8 mouse cellular contexts compared by ENCODE assay signal in the genomic region with DNA sequence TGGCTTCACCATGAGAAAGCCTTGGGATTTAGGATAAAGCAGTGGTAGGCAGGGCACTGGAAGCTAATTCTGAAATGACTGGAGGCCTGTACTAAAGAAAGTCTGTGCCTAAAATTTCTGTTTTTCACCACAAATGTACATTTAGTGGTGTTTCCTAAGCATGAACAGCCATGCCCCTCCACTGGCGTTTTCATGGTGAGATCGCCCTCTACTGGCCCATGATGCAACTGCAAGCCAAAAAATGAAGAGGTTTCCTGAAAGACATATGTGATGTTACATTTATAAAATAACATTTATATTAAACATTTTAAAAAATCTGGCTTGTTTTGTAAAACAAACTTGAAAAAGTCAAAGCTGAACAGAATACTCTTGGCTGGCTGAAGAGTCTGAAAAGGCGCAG. TPM values are rescaled to one million over a fixed set of nuclear protein-coding genes. Genes with fewer than 3 reads are reported as not detected.
DNase-seq lines count a peak whose midpoint lies in the region; ATAC-seq and TF ChIP-seq lines count a peak whose summit lies in the region.

No protein-coding gene starts in this region.

- no peak for TF ChIP-seq POLR2A in testis, adult 2 months (IDR thresholded peaks at IDR 0.05; ENCODE audit: control insufficient read depth, low read depth, low read length)
- no peak for TF ChIP-seq POLR2A in cerebellum, adult 2 months (IDR thresholded peaks at IDR 0.05; ENCODE audit: borderline replicate concordance, insufficient read depth, low read length)

- H3K9me3 ChIP-seq in heart, embryonic 12.5 days (replicated peaks), result no peaks in the 10 kb centered on the region
- no peaks in the 10 kb centered on the region for H3K9me3 ChIP-seq in hindbrain, postnatal 0 days (ENCODE audit: low read length)
- no peaks in the 10 kb centered on the region for H3K9me3 ChIP-seq in midbrain, postnatal 0 days (ENCODE audit: low read length)

- WGBS in heart, embryonic 12.5 days, result 31% methylated on average over 3 of the region's 3 CpGs
- 32% methylated on average over 3 of the region's 3 CpGs for WGBS in cerebellum, adult 2 months
- 28% methylated on average over 3 of the region's 3 CpGs for WGBS in hindbrain, postnatal 0 days
- WGBS in midbrain, postnatal 0 days, result 31% methylated on average over 3 of the region's 3 CpGs

- H3K27ac ChIP-seq in heart, embryonic 12.5 days (ENCODE audit: poor library complexity, severe bottlenecking), result no peak overlapping the region
- no peak overlapping the region for H3K27ac ChIP-seq in testis, adult 2 months (ENCODE audit: control insufficient read depth, insufficient read depth, low read depth, low read length)
- no peak overlapping the region for H3K27ac ChIP-seq in cerebellum, adult 2 months (ENCODE audit: insufficient read depth, low read length)
- no peak overlapping the region for H3K27ac ChIP-seq in hindbrain, postnatal 0 days
- H3K27ac ChIP-seq in midbrain, postnatal 0 days (ENCODE audit: low read depth, low read length), result no peak overlapping the region

- H3K9ac ChIP-seq in heart, embryonic 12.5 days, result no peak overlapping the region
- no peak overlapping the region for H3K9ac ChIP-seq in hindbrain, postnatal 0 days (replicated peaks; ENCODE audit: low read length)
- H3K9ac ChIP-seq in midbrain, postnatal 0 days (replicated peaks; ENCODE audit: low read length, poor library complexity, severe bottlenecking), result no peak overlapping the region

- no peaks in the 10 kb centered on the region for H3K4me1 ChIP-seq in heart, embryonic 12.5 days (replicated peaks)
- H3K4me1 ChIP-seq in testis, adult 2 months (ENCODE audit: control insufficient read depth, insufficient read depth, low read length), result no peaks in the 10 kb centered on the region
- H3K4me1 ChIP-seq in cerebellum, adult 2 months (ENCODE audit: control insufficient read depth, insufficient read depth, low read length), result peaks cover 4% of the 10 kb centered on the region
- no peaks in the 10 kb centered on the region for H3K4me1 ChIP-seq in hindbrain, postnatal 0 days (ENCODE audit: insufficient read depth, low read length)
- no peaks in the 10 kb centered on the region for H3K4me1 ChIP-seq in midbrain, postnatal 0 days (ENCODE audit: insufficient read depth, low read length)

- peak; percentile 81; the same call in 1 of the 2 replicates for TF ChIP-seq CTCF in testis, adult 2 months (IDR thresholded peaks at IDR 0.05; ENCODE audit: control insufficient read depth, insufficient read depth, insufficient replicate concordance, low read depth, low read length)
- peak; percentile 75 for TF ChIP-seq CTCF in cerebellum, adult 2 months (IDR thresholded peaks at IDR 0.05; ENCODE audit: borderline replicate concordance, insufficient read depth, low read depth, low read length)
- peak; percentile 87 for TF ChIP-seq CTCF in hindbrain, postnatal 0 days (IDR thresholded peaks at IDR 0.05; ENCODE audit: low read depth)
- TF ChIP-seq CTCF in midbrain, postnatal 0 days (IDR thresholded peaks at IDR 0.05), result peak; percentile 91

- no peaks in the 10 kb centered on the region for H3K27me3 ChIP-seq in heart, embryonic 12.5 days (replicated peaks)
- no peaks in the 10 kb centered on the region for H3K27me3 ChIP-seq in testis, adult 2 months (ENCODE audit: control insufficient read depth, insufficient read depth, low read length)
- H3K27me3 ChIP-seq in cerebellum, adult 2 months (ENCODE audit: control insufficient read depth, insufficient read depth, low read length), result no peaks in the 10 kb centered on the region
- H3K27me3 ChIP-seq in hindbrain, postnatal 0 days (ENCODE audit: insufficient read depth, low read length), result no peaks in the 10 kb centered on the region
- no peaks in the 10 kb centered on the region for H3K27me3 ChIP-seq in midbrain, postnatal 0 days (ENCODE audit: insufficient read depth, low read length)

- H3K4me2 ChIP-seq in heart, embryonic 12.5 days, result no peak overlapping the region
- no peak overlapping the region for H3K4me2 ChIP-seq in hindbrain, postnatal 0 days (ENCODE audit: low read depth, low read length)
- H3K4me2 ChIP-seq in midbrain, postnatal 0 days (ENCODE audit: low read depth, low read length, poor library complexity, severe bottlenecking), result no peak overlapping the region

- no peak overlapping the region for H3K4me3 ChIP-seq in heart, embryonic 12.5 days
- H3K4me3 ChIP-seq in testis, adult 2 months (ENCODE audit: control insufficient read depth, low read depth, low read length), result no peak overlapping the region
- H3K4me3 ChIP-seq in cerebellum, adult 2 months (replicated peaks; ENCODE audit: insufficient read depth, low read depth, low read length), result no peak overlapping the region
- no peak overlapping the region for H3K4me3 ChIP-seq in hindbrain, postnatal 0 days (ENCODE audit: low read length)
- no peak overlapping the region for H3K4me3 ChIP-seq in midbrain, postnatal 0 days (ENCODE audit: low read depth, low read length)

- peak; percentile 59 for DNase-seq in heart, adult 8-10 months (ENCODE audit: low spot score)
- no peak for DNase-seq in testis, postnatal 14 days (ENCODE audit: low spot score)
- peak; percentile 45 to 65 for DNase-seq in cerebellum, adult 2 months
- DNase-seq in hindbrain, postnatal 0 days (ENCODE audit: low spot score), result peak; percentile 73
- DNase-seq in midbrain, postnatal 0 days (ENCODE audit: low spot score), result peak; percentile 60

- ATAC-seq in heart, embryonic 12.5 days (ENCODE audit: insufficient number of reproducible peaks, low FRiP score), result no peak
- no peak for ATAC-seq in hindbrain, postnatal 0 days
- no peak for ATAC-seq in midbrain, postnatal 0 days (ENCODE audit: low FRiP score)
- no peak for ATAC-seq in inflammation-experienced regulatory T-cells, adult 6 months

- H3K36me3 ChIP-seq in heart, embryonic 12.5 days, result peaks cover 61% of the 10 kb centered on the region
- no peaks in the 10 kb centered on the region for H3K36me3 ChIP-seq in testis, adult 2 months (ENCODE audit: control insufficient read depth, insufficient read depth, low read length)
- H3K36me3 ChIP-seq in hindbrain, postnatal 0 days (ENCODE audit: insufficient read depth, low read length), result peaks cover 25% of the 10 kb centered on the region; the same call in 1 of the 2 replicates
- H3K36me3 ChIP-seq in midbrain, postnatal 0 days (ENCODE audit: insufficient read depth, low read length), result peaks cover 43% of the 10 kb centered on the region

RNA-seq across cellular contexts. Expression of a gene that starts 23.3 kb away (rescaled TPM):
- total RNA-seq in heart, adult 8-10 months (2022), result 1 to 10 TPM; 3.8 to 4.1 (median 3.9) TPM
- 4.1 TPM in 2 replicates for polyA plus RNA-seq in heart, embryonic 12.5 days (2016; fragmentation: Nextera tagmentation; extraction: Ambion mirVana)
- polyA plus RNA-seq in testis, adult 2 months (2012; rRNA removed), result 3.1 and 4.8 TPM in 2 replicates
- polyA plus RNA-seq in cerebellum, adult 2 months (2012; rRNA removed), result 24.8 and 29.2 TPM in 2 replicates
- 10.5 and 12.2 TPM in 2 replicates for total RNA-seq in hindbrain, postnatal 0 days (2014; rRNA removed)
- 5.0 and 6.2 TPM in 2 replicates for polyA plus RNA-seq in hindbrain, postnatal 0 days (2015; fragmentation: Nextera tagmentation; extraction: Ambion mirVana)
- total RNA-seq in midbrain, postnatal 0 days (2014; rRNA removed), result 7.8 and 9.0 TPM in 2 replicates
- 5.1 and 5.3 TPM in 2 replicates for polyA plus RNA-seq in midbrain, postnatal 0 days (2015; fragmentation: Nextera tagmentation; extraction: Ambion mirVana)
- 10 to 100 TPM; 11.1 to 13.9 (median 12.3) TPM for polyA plus RNA-seq in inflammation-experienced regulatory T-cells, adult 6 months (2017; shearing (Covaris generic))

RNA-seq across cellular contexts. Expression of a gene that starts 45.4 kb away (rescaled TPM):
- 10 to 100 TPM; 25.0 to 36.6 (median 28.1) TPM for total RNA-seq in heart, adult 8-10 months (2022)
- 8.7 and 10.6 TPM in 2 replicates for polyA plus RNA-seq in heart, embryonic 12.5 days (2016; fragmentation: Nextera tagmentation; extraction: Ambion mirVana)
- 2.8 and 3.0 TPM in 2 replicates for polyA plus RNA-seq in testis, adult 2 months (2012; rRNA removed)
- polyA plus RNA-seq in cerebellum, adult 2 months (2012; rRNA removed), result 70.0 and 71.4 TPM in 2 replicates
- 72.3 and 74.5 TPM in 2 replicates for total RNA-seq in hindbrain, postnatal 0 days (2014; rRNA removed)
- polyA plus RNA-seq in hindbrain, postnatal 0 days (2015; fragmentation: Nextera tagmentation; extraction: Ambion mirVana), result 8.1 and 10.1 TPM in 2 replicates
- total RNA-seq in midbrain, postnatal 0 days (2014; rRNA removed), result 77.6 and 89.1 TPM in 2 replicates
- polyA plus RNA-seq in midbrain, postnatal 0 days (2015; fragmentation: Nextera tagmentation; extraction: Ambion mirVana), result 16.3 and 16.7 TPM in 2 replicates
- polyA plus RNA-seq in inflammation-experienced regulatory T-cells, adult 6 months (2017; shearing (Covaris generic)), result not detected
